Mouse (Mus musculus): ENCODE measurements around the gene Sh3bp4.
A peak's percentile ranks its signal among the peaks of the same experiment; 100 is the strongest.

The Sh3bp4 gene

DNA sequence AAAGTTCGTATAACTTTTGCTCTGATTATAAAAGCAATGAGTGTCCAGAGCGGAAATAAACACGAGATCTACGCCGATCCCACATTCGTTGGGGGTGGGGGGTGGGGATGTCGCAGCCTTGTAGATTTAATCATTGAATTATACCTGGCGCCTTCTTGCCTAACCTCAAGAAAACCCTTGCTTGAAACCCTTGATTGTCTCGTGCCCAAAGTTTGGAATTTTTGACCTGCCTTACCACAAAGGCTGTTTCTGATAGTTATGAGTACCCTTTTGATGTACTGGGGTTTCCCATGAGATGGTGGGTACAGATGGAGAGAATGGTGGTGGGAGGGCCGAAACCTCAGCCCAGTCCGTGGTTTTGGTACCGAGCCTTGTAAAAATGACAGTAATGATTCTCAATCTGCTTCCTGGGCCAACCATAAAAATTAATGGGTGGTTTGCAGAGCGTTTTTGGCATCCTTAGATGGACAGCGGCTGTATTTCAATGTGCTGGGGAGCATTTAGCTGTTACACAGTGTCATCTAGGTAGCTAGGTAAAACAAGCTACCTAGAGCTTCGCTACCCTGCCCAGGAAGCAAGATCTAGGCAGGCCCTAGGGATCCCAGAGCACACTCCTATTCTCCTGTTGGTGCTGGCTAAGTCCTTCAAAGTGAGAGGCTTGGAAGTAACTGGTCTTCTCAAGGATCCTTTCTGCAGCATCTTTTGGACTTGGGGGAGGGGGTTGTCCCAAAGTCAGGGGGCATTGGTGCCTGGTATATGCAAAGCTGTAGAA is 1.3 kb downstream of the Sh3bp4 start:
- DNase-seq: no peak

DNA sequence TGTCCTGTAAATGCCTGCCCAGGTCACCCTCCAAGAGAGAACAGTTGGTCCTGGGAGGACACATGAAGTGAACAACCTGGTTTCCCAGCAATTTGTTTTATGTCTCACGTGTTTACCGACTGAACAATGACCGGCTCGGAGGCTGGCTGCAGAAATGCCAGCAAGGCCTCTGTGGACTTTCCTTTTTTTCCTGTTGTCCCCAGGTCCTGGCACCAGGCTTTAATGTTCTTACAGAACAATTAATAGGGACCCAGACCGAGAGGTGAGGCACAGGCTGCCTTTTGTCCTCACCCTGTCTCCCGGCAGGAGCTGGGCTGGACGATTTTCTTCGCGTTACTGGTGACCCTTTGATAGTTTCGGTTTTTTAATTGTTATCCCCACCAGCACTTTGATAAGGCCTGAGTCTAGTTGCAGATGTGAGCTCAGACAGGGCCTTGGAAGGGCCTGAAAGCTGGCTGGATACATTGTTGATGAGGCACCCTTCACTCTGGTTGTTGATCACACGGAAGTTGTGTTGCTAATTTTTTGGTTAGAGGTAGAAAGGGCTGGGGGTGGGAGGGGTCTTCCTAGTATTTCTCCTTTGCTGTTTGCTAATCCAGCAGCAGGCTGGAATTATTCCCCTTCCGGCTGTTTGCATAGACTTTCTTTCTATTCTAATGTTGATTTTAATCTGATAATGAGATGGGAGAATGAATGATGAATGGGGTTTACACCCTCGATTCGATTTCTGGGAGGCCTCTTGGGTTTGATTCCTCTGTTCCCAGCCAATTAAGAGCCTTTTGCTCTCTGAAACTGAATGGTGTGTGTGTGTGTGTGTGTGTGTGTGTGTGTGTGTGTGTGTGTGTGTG is 2.2 kb downstream of the Sh3bp4 start:
- DNase-seq: peak in 1 of 2 experiments; percentile 50

DNA sequence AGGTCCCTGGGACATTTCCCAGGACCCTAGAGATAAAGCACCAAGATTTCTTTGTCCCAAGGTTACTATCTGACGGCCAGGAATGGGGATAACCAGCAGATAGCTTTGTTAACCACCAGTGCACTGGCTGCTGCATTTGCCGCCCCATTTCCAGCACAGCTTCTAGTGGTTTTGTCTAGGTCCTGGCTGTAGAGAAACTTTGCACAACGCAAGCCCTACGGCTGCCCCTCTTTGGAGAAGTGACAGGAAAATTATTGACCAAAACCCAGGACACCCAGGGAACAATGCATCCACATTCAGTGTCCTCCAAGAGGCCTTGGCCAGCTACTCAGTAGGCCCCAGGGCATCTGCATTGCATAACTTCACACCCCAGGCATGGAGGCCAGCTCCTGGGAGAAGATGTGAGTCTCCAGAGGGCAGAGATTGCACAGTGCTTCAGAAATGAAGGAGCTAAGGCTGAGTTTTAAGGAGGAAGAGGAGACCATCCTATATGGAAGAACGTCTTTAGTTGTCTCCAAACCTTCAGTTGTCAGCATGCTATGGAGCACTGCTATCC is 3.2 kb downstream of the Sh3bp4 start:
- DNase-seq: no peak

GRCm38 (mm10) chr1:89074678-89075077 is 4.5 kb downstream of the Sh3bp4 start:
- no peak for DNase-seq

GRCm38 (mm10) chr1:89075120-89075519 is 4.9 kb downstream of the Sh3bp4 start:
- DNase-seq: no peak

GRCm38 (mm10) chr1:89076777-89077176 is 6.6 kb downstream of the Sh3bp4 start:
- DNase-seq: no peak

GRCm38 (mm10) chr1:89078240-89078639 is 8.0 kb downstream of the Sh3bp4 start:
- DNase-seq: no peak

DNA sequence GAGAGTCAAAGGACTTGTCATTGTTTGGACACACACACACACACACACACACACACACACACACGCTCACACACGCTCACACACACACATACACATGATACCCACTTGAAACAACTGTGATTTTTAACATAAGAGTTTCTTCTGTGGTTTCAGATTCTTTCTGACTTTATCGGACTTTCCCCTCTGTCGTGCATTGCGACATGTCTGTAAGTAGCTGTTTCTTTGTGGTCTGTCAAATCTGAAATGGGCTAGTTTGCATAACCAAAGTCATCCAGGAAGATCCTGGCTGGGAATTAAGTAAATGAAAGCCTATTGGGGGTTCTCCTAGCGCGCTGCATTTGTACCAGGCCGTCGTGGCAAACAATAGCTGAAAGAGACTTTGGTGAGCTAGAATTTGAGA is 8.5 kb downstream of the Sh3bp4 start:
- no peak for DNase-seq

DNA sequence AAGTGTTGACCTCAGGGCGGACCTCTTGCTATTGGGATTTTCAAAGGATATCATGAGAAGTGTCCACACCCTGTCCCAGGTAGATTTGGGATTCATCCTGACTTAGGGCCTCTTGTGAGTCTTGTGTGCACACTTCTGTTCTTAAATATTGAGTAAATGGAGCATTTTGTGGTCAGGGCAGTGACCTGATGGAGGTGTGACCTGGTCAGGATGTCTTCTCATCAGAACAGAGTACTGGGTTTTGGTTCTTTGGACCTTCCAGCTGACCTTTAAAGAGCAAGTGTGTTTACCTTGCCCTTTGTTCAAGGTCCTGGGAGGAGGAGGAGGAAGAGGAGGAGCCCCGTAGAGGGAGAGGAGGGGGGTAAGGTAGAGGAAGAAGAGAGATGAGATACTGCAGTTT is 9.0 kb downstream of the Sh3bp4 start:
- no peak for DNase-seq

- DNase-seq: no peak
Measured at GRCm38 (mm10) chr1:89080371-89080770, 10.2 kb downstream of the Sh3bp4 start.

DNA sequence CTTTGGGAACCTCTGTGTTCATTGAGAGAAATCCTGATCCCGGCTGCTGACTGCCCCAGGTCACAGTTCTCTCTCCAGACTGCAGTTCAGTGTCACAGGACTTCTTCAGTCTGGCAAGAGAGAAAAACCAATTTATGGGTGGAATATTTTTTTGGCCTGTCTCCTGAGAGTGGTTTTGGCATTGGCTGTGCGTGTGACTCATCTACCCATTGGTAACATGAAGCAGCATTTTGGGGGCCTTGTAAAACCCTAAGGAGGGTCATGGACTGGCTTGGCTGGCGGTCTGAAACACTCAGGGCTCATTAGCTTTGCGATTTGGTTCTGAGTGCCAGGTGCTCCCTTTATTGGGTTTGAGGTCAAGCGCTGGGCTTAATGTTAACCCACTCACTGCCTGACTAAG is 10.6 kb downstream of the Sh3bp4 start:
- no peak for DNase-seq

DNA sequence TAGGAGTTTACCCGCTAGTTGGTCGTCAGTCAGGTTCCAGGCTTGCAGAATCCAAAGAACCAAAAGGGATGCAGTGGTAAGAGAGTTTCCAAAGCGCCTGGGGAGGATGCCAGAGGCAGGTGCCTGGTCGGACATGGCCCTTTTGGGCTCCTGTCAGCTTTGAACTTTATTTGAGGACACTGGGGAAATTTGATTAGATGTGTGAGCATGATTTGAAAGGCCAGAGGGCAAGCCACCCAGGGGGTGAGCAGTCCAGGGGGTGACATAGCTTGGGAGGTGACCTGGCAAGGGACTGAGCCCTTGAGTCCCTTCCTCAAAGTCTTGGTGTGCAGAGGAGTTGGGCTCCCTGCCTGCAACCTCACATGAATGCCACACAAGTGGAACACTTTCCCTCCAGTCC is 11.2 kb downstream of the Sh3bp4 start:
- DNase-seq: no peak

DNA sequence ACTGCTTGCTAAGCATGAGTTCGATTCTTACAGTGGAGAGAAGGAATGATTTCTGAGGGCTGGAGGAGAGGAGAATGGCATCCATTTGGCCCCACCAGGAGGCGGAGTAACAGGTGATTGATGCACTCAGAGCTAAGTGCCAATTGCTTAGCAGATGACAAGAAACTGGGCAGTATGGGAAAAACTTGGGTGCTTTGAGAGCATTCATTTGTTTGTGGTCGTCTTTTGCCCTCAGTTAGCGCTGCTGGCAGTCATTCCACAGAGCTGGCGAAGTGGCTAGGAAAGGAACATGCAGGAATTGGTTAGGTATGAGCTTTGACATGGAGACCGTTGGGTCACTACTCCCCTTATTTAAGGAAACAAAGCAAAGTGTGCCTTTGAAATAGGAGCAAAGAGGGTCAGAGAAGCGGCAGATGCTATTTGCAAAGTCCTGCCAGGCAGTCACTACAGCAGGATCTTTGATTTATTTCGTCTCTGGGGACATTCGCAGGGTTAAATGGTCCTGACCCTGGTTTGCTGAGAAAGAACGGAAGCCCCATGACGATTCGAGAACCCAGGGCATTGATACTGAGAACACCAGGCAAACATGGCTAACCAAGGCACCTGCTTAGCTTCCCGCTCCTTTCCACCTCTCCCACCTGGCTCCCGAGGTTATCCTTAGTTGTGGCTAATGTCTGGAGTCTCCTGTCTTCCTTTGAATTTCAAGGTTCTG is 12.1 kb downstream of the Sh3bp4 start:
- no peak for DNase-seq

DNA sequence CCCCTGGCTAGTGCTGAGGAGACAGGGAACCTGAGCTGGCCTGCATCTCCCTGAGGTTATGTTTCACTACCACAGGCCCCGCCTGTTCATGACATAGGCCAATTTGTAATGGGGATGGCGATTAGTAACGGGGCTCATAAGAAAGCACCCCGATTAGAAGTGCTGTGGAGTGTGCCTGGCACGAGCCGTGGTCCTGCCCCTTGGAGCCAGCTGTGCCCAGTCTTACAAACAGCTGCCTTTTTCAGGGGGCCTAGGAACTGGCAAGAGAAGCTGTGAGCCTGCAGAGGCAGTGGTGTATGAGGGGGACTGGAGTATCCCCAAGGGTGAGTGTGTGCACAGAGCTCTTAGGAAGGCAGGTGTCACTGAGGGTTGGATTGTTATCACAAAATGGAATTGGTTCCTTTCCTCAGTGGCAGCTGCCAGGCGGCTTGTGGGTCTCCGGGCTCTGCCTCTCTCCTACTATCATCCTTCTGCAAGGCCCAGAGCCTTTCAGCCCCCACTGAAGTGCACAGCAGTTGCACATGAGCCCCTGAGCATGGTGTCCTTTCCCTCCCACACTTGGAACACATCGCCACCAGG is 16.4 kb downstream of the Sh3bp4 start:
- DNase-seq: no peak

GRCm38 (mm10) chr1:89088144-89088543 is 17.9 kb downstream of the Sh3bp4 start:
- peak in 1 of 2 experiments; percentile 58 for DNase-seq

DNA sequence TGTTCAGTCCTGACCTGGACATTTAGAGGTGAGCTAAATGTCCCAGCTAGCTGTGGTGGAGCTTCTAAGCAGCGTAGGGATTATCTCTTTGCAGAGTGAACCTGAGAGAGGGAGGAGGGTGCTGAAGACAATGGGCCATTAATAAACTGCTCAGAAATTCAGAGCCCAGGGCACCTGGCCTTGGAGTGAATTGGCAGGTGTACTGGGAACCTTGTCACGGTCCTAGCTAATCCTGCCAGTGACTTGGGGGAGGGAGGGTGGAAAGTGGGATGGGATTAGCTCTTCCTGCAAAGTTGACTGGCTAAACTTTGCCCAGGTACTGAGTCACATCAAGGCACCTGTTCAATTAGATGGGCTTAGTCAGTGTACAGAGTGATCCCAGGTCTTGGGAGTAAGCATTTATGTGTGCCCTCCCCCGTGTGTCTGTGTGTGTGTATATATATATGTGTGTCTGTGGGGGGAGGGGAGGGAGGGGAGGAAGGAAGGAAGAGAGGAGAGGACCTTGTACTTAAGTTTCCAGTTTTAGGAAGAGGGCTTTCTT is 18.6 kb downstream of the Sh3bp4 start:
- no peak for DNase-seq

- DNase-seq: no peak
Measured at GRCm38 (mm10) chr1:89089821-89090600, 19.8 kb downstream of the Sh3bp4 start.

GRCm38 (mm10) chr1:89090676-89091075 is 20.5 kb downstream of the Sh3bp4 start:
- no peak for DNase-seq

- DNase-seq: no peak
Measured at GRCm38 (mm10) chr1:89092019-89092418, 21.8 kb downstream of the Sh3bp4 start.

DNA sequence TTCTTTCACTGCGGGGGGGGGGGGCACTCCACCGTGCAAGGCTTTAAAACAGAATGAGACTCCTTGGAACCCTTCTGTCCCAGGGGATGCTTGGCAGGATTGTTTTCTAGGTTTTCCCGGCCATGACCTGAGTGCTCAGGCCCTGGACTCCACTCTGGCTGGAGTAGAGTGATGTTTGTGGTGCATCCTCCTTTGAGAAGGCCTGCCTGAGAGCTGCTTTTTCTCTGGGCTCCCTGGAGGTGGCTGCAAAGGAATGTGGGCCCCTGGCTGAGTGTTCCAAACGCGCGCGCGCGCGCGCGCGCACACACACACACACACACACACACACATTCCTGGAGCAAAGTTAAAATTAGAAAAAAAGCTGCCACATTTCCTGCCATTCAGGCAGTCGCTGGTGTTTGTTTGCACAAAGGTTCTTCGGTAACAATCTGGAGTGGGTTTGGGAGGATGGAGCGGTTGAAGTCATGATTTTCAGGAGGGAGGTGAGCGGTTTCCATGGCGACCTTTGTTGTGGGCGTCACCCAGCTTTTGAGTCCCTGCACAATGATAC is 22.3 kb downstream of the Sh3bp4 start:
- DNase-seq: peak; percentile 68 to 75

- no peak for DNase-seq
Measured at GRCm38 (mm10) chr1:89093696-89094095, 23.5 kb downstream of the Sh3bp4 start.
